Mouse (Mus musculus): ENCODE data around the gene Msantd2. TPM values are rescaled to one million over a fixed set of nuclear protein-coding genes. Genes with fewer than 3 reads are reported as not detected.

Msantd2 gene
- polyA plus RNA-seq, 1 experiment from 2014 or later, result 35.4 TPM

GRCm38 (mm10) chr9:37551751-37552531 is 62.8 kb downstream of the Msantd2 start:
- no peak for DNase-seq (ENCODE audit: extremely low spot score, low spot score)
- H3K9me3 ChIP-seq, result no peaks in the 10 kb centered on the region
- WGBS, result 3% methylated on average over 23 of the region's 23 CpGs
- H3K27ac ChIP-seq, result peak overlapping the region; percentile 40; the same call in 1 of the 2 replicates
- H3K4me1 ChIP-seq, result peaks cover 28% of the 10 kb centered on the region
- H3K4me3 ChIP-seq, result peak overlapping the region; percentile 57
- no peaks in the 10 kb centered on the region for H3K36me3 ChIP-seq (replicated peaks)
- peaks cover 99% of the 10 kb centered on the region for H3K27me3 ChIP-seq (ENCODE audit: poor library complexity, severe bottlenecking)

GRCm38 (mm10) chr9:37552536-37553293 is 63.6 kb downstream of the Msantd2 start, which contains the start of gene Nrgn:
Gene Nrgn, minus strand, starts transcription at chr9:37552904.
- H3K9me3 ChIP-seq, result no peaks in the 10 kb centered on the region
- peak; percentile 88 for DNase-seq (ENCODE audit: extremely low spot score, low spot score)
- no peaks in the 10 kb centered on the region for H3K36me3 ChIP-seq (replicated peaks)
- 5% methylated on average over 30 of the region's 31 CpGs for whole genome bisulfite sequencing
- peaks cover 28% of the 10 kb centered on the region for H3K4me1 ChIP-seq
- H3K4me3 ChIP-seq, result peak within 1 kb of the TSS; percentile 57
- H3K27me3 ChIP-seq (ENCODE audit: poor library complexity, severe bottlenecking), result peaks cover 94% of the 10 kb centered on the region
- peak within 1 kb of the TSS; percentile 40; the same call in 1 of the 2 replicates for H3K27ac ChIP-seq

GRCm38 (mm10) chr9:37554279-37554678 is 65.2 kb downstream of the Msantd2 start:
- 90% methylated on average over 1 of the region's 1 CpGs for WGBS
- H3K27me3 ChIP-seq (ENCODE audit: poor library complexity, severe bottlenecking), result peaks cover 84% of the 10 kb centered on the region

GRCm38 (mm10) chr9:37554838-37555748 is 66.0 kb downstream of the Msantd2 start, which contains the start of gene Siae:
Gene Siae, plus strand, starts transcription at chr9:37555698.
- H3K27me3 ChIP-seq (ENCODE audit: poor library complexity, severe bottlenecking), result peaks cover 76% of the 10 kb centered on the region
- no peaks in the 10 kb centered on the region for H3K9me3 ChIP-seq
- H3K4me3 ChIP-seq, result no peak within 1 kb of the TSS
- no peak for DNase-seq (ENCODE audit: extremely low spot score, low spot score)
- peaks cover 28% of the 10 kb centered on the region for H3K4me1 ChIP-seq
- H3K27ac ChIP-seq, result no peak within 1 kb of the TSS
- no peaks in the 10 kb centered on the region for H3K36me3 ChIP-seq (replicated peaks)
- WGBS, result 20% methylated on average over 7 of the region's 7 CpGs

More at GRCm38 (mm10) chr9:37554279-37554678, 65.2 kb downstream of the Msantd2 start:
- H3K27ac ChIP-seq, result no peak overlapping the region
- no peak for DNase-seq (ENCODE audit: extremely low spot score, low spot score)
- H3K36me3 ChIP-seq (replicated peaks), result no peaks in the 10 kb centered on the region
- H3K4me1 ChIP-seq, result peaks cover 28% of the 10 kb centered on the region
- H3K4me3 ChIP-seq, result no peak overlapping the region
- H3K9me3 ChIP-seq, result no peaks in the 10 kb centered on the region

- H3K4me3 ChIP-seq, result no peak overlapping the region
- DNase-seq (ENCODE audit: extremely low spot score, low spot score), result no peak
- H3K4me1 ChIP-seq, result peaks cover 28% of the 10 kb centered on the region
- 83% methylated on average over 3 of the region's 3 CpGs for WGBS
- no peaks in the 10 kb centered on the region for H3K36me3 ChIP-seq (replicated peaks)
- peaks cover 63% of the 10 kb centered on the region for H3K27me3 ChIP-seq (ENCODE audit: poor library complexity, severe bottlenecking)
- H3K9me3 ChIP-seq, result no peaks in the 10 kb centered on the region
- H3K27ac ChIP-seq, result no peak overlapping the region
Observed at GRCm38 (mm10) chr9:37556366-37556765, 67.2 kb downstream of the Msantd2 start.

GRCm38 (mm10) chr9:37560617-37561016 is 71.5 kb downstream of the Msantd2 start:
- H3K9me3 ChIP-seq, result no peaks in the 10 kb centered on the region
- no peak overlapping the region for H3K4me3 ChIP-seq
- H3K4me1 ChIP-seq, result peaks cover 1% of the 10 kb centered on the region
- no peaks in the 10 kb centered on the region for H3K36me3 ChIP-seq (replicated peaks)
- H3K27ac ChIP-seq, result no peak overlapping the region
- peaks cover 20% of the 10 kb centered on the region for H3K27me3 ChIP-seq (ENCODE audit: poor library complexity, severe bottlenecking)
- DNase-seq (ENCODE audit: extremely low spot score, low spot score), result no peak
- 92% methylated on average over 2 of the region's 2 CpGs for WGBS

GRCm38 (mm10) chr9:37563805-37564204 is 74.7 kb downstream of the Msantd2 start:
- 71% methylated on average over 1 of the region's 1 CpGs for WGBS
- no peaks in the 10 kb centered on the region for H3K36me3 ChIP-seq (replicated peaks)

GRCm38 (mm10) chr9:37567019-37567418 is 77.9 kb downstream of the Msantd2 start:
- Histone ChIP-seq H3K27me3 (ENCODE audit: poor library complexity, severe bottlenecking) (0 out of 2 replicates have a peak, but pooled peaks cover 11% of the 10 kb centered on the region), H3K4me1 (peaks cover 13% of the 10 kb centered on the region), H3K9me3 (no peaks in the 10 kb centered on the region), H3K4me3 (no peak overlapping the region), H3K36me3 (replicated peaks) (no peaks in the 10 kb centered on the region), H3K27ac (no peak overlapping the region)
- WGBS, result 89% methylated on average over 2 of the region's 2 CpGs
- DNase-seq (ENCODE audit: extremely low spot score, low spot score), result no peak

More at GRCm38 (mm10) chr9:37563805-37564204, 74.7 kb downstream of the Msantd2 start:
- Histone ChIP-seq H3K9me3 (no peaks in the 10 kb centered on the region), H3K27me3 (ENCODE audit: poor library complexity, severe bottlenecking) (0 out of 2 replicates have a peak, but pooled peaks cover 11% of the 10 kb centered on the region), H3K4me1 (peaks cover 13% of the 10 kb centered on the region), H3K27ac (no peak overlapping the region), H3K4me3 (no peak overlapping the region)
- DNase-seq (ENCODE audit: extremely low spot score, low spot score), result no peak

- no peaks in the 10 kb centered on the region for H3K36me3 ChIP-seq (replicated peaks)
- peaks cover 13% of the 10 kb centered on the region for H3K4me1 ChIP-seq
- no peak for DNase-seq (ENCODE audit: extremely low spot score, low spot score)
- no peak overlapping the region for H3K27ac ChIP-seq
- 60% methylated on average over 5 of the region's 5 CpGs for WGBS
- H3K9me3 ChIP-seq, result no peaks in the 10 kb centered on the region
- 0 out of 2 replicates have a peak, but pooled peaks cover 11% of the 10 kb centered on the region for H3K27me3 ChIP-seq (ENCODE audit: poor library complexity, severe bottlenecking)
- no peak overlapping the region for H3K4me3 ChIP-seq
Observed at GRCm38 (mm10) chr9:37567454-37567853, 78.3 kb downstream of the Msantd2 start.

- H3K27me3 ChIP-seq (ENCODE audit: poor library complexity, severe bottlenecking), result 0 out of 2 replicates have a peak, but pooled peaks cover 11% of the 10 kb centered on the region
- no peak overlapping the region for H3K27ac ChIP-seq
- 59% methylated on average over 15 of the region's 15 CpGs for WGBS
- H3K4me1 ChIP-seq, result peaks cover 18% of the 10 kb centered on the region
- H3K4me3 ChIP-seq, result no peak overlapping the region
- H3K36me3 ChIP-seq (replicated peaks), result no peaks in the 10 kb centered on the region
- no peak for DNase-seq (ENCODE audit: extremely low spot score, low spot score)
- H3K9me3 ChIP-seq, result no peaks in the 10 kb centered on the region
Observed at GRCm38 (mm10) chr9:37567892-37568604, 78.9 kb downstream of the Msantd2 start.

- Histone ChIP-seq H3K27me3 (ENCODE audit: poor library complexity, severe bottlenecking) (0 out of 2 replicates have a peak, but pooled peaks cover 11% of the 10 kb centered on the region), H3K4me3 (no peak overlapping the region), H3K36me3 (replicated peaks) (no peaks in the 10 kb centered on the region), H3K27ac (no peak overlapping the region), H3K4me1 (peaks cover 18% of the 10 kb centered on the region), H3K9me3 (no peaks in the 10 kb centered on the region)
- DNase-seq (ENCODE audit: extremely low spot score, low spot score), result no peak
- 62% methylated on average over 4 of the region's 4 CpGs for WGBS
Observed at GRCm38 (mm10) chr9:37568605-37569214, 79.6 kb downstream of the Msantd2 start.

Measured in forebrain, embryonic 10.5 days (tissue).